Mouse (Mus musculus) forebrain, embryonic 13.5 days (tissue): ENCODE measurements around the gene Ltc4s. TPM values are rescaled to one million over a fixed set of nuclear protein-coding genes. Genes with fewer than 3 reads are reported as not detected.

Experiments
- ATAC-seq: fragments of 200-750 bp; cut with Nextera tagmentation; 2 replicates; pipeline ENCODE4 v1.8.0; 2017
- H3K27ac ChIP-seq: fragments of 300-500 bp; sonication (generic); 2 replicates; pipeline ENCODE4 v1.5.1; 2015; ENCODE audit warnings: inconsistent platforms, mild to moderate bottlenecking, moderate library complexity
- H3K27me3 ChIP-seq: fragments of 300-500 bp; sonication (generic); 2 replicates; pipeline ENCODE4 v1.6.1; 2015; ENCODE audit warnings: mild to moderate bottlenecking, inconsistent platforms
- H3K36me3 ChIP-seq: fragments of 300-500 bp; sonication (generic); 2 replicates; pipeline ENCODE4 v1.6.1; 2015; ENCODE audit warnings: mild to moderate bottlenecking, inconsistent platforms; ENCODE audit not compliant: poor library complexity, severe bottlenecking
- H3K4me1 ChIP-seq: fragments of 300-500 bp; sonication (generic); 2 replicates; pipeline ENCODE4 v1.6.1; 2015; ENCODE audit warnings: inconsistent platforms
- H3K4me2 ChIP-seq: fragments of 300-500 bp; sonication (generic); 2 replicates; pipeline ENCODE4 v1.6.1; 2015; ENCODE audit warnings: inconsistent platforms, mild to moderate bottlenecking, moderate library complexity
- H3K4me3 ChIP-seq: fragments of 300-500 bp; sonication (generic); 2 replicates; pipeline ENCODE4 v1.5.1; 2015; ENCODE audit warnings: mild to moderate bottlenecking, inconsistent platforms
- H3K9ac ChIP-seq: fragments of 300-500 bp; sonication (generic); 2 replicates; pipeline ENCODE4 v1.6.1; 2015; ENCODE audit warnings: mild to moderate bottlenecking, inconsistent platforms
- H3K9me3 ChIP-seq: fragments of 300-500 bp; sonication (generic); replicated peaks from 2 replicates; pipeline ENCODE4 v1.6.1; 2016; ENCODE audit warnings: inconsistent platforms
- WGBS: fragments of 180-500 bp; shearing (Covaris S2); methylation state at CpG from one replicate; pipeline ENCODE4 v1.1.7; 2015; 5-methylcytosine and 5-hydroxymethylcytosine counted together
- polyA plus RNA-seq: library from polyadenylated mRNA; unstranded; fragments of >200 nt; fragmentation: Nextera tagmentation; extraction: Ambion mirVana; gene quantifications from 2 replicates; pipeline ENCODE4 v1.2.1, GENCODE M21; 2015

Gene Ltc4s
- polyA plus RNA-seq, 1 experiment from 2014 or later = 1.1 TPM

DNA sequence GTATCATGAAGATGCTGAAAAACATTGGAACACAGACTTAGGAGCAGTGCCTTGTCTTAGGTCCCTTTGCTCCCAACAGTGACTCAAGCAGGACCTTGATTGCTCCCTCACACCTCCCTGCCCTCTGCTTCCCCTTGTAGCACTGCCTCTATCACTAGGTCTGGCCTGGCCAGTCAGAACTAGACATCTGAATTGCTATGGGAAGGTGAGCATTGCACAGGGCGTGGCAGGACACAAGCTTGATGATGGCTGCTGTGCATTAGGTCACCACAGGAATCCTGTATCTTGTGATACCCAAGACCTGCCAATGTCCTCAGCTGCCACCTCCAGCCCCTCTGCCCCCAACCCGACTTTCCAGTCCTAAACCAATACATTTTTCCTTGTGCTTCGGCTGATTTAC lies 28.6 kb upstream of the Ltc4s start:
- no peaks in the 10 kb centered on the region for H3K9me3 ChIP-seq
- WGBS = 92% methylated on average over 3 of the region's 3 CpGs

DNA sequence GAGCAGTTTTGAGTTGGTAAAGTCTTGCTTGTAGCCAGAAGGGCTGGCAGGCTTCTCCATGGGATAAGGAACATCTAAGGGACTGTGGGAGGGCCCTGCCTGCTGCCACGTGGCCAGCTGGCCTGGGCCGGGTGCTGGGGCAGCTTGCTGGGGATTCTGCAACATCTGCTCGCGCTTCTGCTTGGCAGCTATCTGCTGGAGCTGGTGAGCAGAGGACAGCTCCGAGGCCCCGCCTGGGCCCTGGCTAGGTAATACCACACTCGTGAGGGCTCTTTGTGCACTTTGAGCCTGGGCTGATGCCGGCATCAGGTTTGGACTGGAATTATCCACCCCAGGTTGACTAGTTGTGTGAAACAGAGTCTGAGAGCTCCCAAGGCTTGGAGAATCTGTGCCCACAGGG lies 27.5 kb upstream of the Ltc4s start:
- no peak for ATAC-seq
- no peaks in the 10 kb centered on the region for H3K4me1 ChIP-seq
- no peaks in the 10 kb centered on the region for H3K9me3 ChIP-seq
- WGBS = 90% methylated on average over 8 of the region's 8 CpGs
- H3K27me3 ChIP-seq = no peaks in the 10 kb centered on the region
- H3K4me2 ChIP-seq = no peak overlapping the region
- peaks cover 65% of the 10 kb centered on the region for H3K36me3 ChIP-seq
- H3K27ac ChIP-seq = no peak overlapping the region
- no peak overlapping the region for H3K9ac ChIP-seq
- H3K4me3 ChIP-seq = no peak overlapping the region

More for the DNA sequence above, 28.6 kb upstream of the Ltc4s start:
- no peaks in the 10 kb centered on the region for H3K4me1 ChIP-seq
- no peaks in the 10 kb centered on the region for H3K27me3 ChIP-seq
- no peak for ATAC-seq
- H3K4me3 ChIP-seq = no peak overlapping the region
- no peak overlapping the region for H3K9ac ChIP-seq
- no peak overlapping the region for H3K27ac ChIP-seq
- H3K36me3 ChIP-seq = peaks cover 54% of the 10 kb centered on the region
- no peak overlapping the region for H3K4me2 ChIP-seq

DNA sequence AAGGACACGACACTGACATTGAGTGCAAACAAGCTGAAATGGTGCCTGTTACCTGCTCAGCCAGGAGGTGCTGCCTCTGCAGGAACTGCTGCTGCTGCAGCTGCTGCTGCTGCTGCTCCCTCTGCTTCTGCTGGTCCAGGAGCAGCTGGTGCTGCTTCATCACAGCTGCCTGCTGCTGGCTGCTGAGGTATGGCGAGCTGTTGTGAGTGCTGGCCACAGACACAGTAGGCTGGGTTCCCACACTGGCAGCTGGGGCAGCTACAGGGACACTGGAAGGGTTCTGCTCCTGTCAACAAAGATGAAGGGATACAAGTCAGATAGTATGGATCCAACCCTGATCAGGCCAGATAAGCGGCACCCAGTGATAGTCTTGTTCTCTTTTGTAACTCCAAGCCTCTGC lies 24.8 kb upstream of the Ltc4s start:
- Histone ChIP-seq H3K4me3 (no peak overlapping the region), H3K9me3 (no peaks in the 10 kb centered on the region), H3K4me2 (no peak overlapping the region), H3K9ac (no peak overlapping the region), H3K27me3 (no peaks in the 10 kb centered on the region), H3K4me1 (no peaks in the 10 kb centered on the region), H3K36me3 (peaks cover 92% of the 10 kb centered on the region), H3K27ac (no peak overlapping the region)
- ATAC-seq = no peak
- WGBS = 95% methylated on average over 3 of the region's 3 CpGs

DNA sequence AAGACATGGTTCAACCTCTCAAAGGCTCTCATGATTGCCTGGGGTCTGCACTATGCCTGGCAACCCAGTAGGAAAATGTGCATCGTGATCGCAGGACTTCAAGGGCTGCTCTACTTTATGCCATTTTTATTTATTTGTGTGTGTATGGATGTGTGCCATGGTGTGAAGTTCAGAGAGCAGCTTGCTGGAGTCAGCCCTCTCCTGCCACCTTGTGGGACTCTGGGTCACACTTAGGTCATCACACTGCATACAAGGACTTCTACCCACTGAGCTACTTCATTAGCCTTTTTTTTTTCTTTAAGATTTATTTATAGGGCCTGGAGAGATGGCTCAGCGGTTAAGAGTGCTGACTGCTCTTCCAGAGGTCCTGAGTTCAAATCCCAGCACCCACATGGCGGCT lies 23.6 kb upstream of the Ltc4s start:
- Histone ChIP-seq H3K4me3 (no peak overlapping the region), H3K9ac (no peak overlapping the region), H3K9me3 (no peaks in the 10 kb centered on the region), H3K27me3 (no peaks in the 10 kb centered on the region), H3K4me1 (no peaks in the 10 kb centered on the region), H3K4me2 (no peak overlapping the region), H3K36me3 (peaks cover 98% of the 10 kb centered on the region), H3K27ac (no peak overlapping the region)
- ATAC-seq = no peak
- 92% methylated on average over 4 of the region's 4 CpGs for WGBS

DNA sequence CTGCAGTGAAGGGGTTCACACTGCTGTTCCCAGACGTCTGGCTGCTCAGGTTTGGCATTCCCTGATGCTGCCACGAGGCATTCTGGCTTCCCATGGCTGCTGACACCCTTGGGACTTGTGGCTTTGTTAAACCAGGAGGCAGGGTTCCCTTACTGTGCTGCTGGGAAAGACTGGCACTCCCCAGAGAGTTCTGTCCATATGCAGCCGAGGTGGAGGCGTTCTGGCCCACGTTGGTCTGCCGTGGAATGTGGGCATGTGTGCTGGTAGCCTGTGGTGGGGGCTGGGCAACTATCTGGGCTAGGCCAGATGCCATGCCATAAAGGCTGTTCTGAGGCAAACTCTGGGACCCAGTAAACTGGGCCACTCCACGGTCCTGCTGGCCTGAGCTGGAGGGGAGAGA lies 19.9 kb upstream of the Ltc4s start:
- Histone ChIP-seq H3K4me1 (no peaks in the 10 kb centered on the region), H3K27me3 (no peaks in the 10 kb centered on the region), H3K27ac (no peak overlapping the region), H3K36me3 (peaks cover 75% of the 10 kb centered on the region), H3K4me3 (no peak overlapping the region), H3K9ac (no peak overlapping the region), H3K9me3 (no peaks in the 10 kb centered on the region), H3K4me2 (no peak overlapping the region)
- no peak for ATAC-seq
- WGBS = 86% methylated on average over 7 of the region's 7 CpGs

DNA sequence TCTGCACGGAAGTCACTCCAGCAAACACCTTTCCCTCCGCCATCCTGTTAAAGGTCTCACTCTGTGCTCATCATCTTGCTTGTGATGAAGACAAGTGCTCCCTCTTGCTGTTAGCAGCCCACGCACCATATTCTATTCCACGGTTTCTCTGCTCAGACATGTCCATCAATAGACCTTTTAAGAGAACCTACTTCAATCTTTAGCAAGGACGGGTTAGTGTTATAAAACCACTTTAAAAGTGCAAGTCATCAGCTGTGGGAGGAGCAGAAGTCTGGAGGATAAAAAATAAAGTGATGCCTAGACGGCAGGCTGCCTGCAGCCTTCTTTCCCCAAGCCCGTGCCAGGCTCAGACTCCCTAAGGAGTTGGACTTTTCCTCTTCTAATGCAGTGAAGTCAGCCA lies 18.2 kb upstream of the Ltc4s start:
- Histone ChIP-seq H3K4me1 (no peaks in the 10 kb centered on the region), H3K9ac (no peak overlapping the region), H3K4me2 (no peak overlapping the region), H3K36me3 (peaks cover 58% of the 10 kb centered on the region), H3K27me3 (no peaks in the 10 kb centered on the region), H3K4me3 (no peak overlapping the region), H3K27ac (no peak overlapping the region), H3K9me3 (no peaks in the 10 kb centered on the region)
- 89% methylated on average over 7 of the region's 7 CpGs for WGBS
- ATAC-seq = no peak

DNA sequence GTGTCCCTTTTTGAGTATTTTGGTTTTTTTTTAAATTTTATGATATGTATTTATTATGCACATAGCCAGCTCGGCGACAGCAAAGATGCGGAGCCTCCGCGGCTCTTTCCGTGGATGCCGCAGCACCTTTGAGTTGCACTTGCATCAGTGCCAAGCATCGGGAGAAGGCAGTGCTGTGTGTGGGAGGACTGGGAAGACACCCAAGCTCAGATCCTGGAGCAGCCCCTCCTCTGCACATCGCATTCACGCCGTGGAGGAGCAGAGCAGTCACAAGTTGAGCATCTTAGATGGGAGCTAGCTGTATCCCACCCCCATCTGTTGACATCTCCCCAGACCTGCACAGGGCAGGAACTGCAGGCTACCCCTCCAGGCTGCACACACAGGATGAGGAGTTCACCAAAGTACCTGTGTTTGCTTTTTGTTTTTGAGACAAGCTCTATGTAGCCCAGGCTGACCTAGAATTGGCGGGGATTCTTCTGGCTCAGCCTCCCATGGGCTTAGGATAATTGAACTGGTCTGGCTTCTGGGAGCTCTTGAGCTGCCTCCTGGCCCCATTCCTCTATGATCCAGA lies 15.7 kb upstream of the Ltc4s start:
- Histone ChIP-seq H3K4me3 (no peak overlapping the region), H3K4me1 (no peaks in the 10 kb centered on the region), H3K4me2 (no peak overlapping the region), H3K27ac (no peak overlapping the region), H3K36me3 (peaks cover 33% of the 10 kb centered on the region), H3K27me3 (no peaks in the 10 kb centered on the region), H3K9me3 (no peaks in the 10 kb centered on the region), H3K9ac (no peak overlapping the region)
- 78% methylated on average over 12 of the region's 12 CpGs for WGBS
- peak; percentile 23; the same call in 1 of the 2 replicates for ATAC-seq

DNA sequence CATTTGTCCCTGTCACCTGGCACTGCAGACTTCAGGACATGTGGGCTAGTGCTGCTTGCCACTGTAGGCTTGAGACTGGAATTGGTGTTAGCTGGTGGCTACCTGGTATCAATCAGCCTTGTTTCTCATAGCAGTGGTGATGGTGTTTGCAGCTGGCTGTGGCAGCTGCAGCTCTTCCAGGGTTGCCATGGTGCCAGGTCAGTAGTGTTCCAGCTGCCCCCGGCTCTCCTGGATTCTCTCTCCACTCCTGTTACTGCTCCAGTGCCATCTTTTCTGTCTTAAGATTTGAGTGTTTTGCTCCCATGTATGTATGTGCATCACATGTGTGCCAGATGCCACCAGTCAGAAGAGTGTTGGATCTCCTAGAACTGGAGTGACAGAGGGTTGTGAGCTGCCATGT lies 15.0 kb upstream of the Ltc4s start:
- ATAC-seq = 0 out of 2 replicates have a peak, but pooled peaks have one; percentile 43
- no peaks in the 10 kb centered on the region for H3K27me3 ChIP-seq
- H3K36me3 ChIP-seq = peaks cover 26% of the 10 kb centered on the region
- H3K4me3 ChIP-seq = no peak overlapping the region
- no peak overlapping the region for H3K4me2 ChIP-seq
- H3K27ac ChIP-seq = no peak overlapping the region
- no peaks in the 10 kb centered on the region for H3K4me1 ChIP-seq
- WGBS = 80% methylated on average over 1 of the region's 1 CpGs
- no peaks in the 10 kb centered on the region for H3K9me3 ChIP-seq
- no peak overlapping the region for H3K9ac ChIP-seq

DNA sequence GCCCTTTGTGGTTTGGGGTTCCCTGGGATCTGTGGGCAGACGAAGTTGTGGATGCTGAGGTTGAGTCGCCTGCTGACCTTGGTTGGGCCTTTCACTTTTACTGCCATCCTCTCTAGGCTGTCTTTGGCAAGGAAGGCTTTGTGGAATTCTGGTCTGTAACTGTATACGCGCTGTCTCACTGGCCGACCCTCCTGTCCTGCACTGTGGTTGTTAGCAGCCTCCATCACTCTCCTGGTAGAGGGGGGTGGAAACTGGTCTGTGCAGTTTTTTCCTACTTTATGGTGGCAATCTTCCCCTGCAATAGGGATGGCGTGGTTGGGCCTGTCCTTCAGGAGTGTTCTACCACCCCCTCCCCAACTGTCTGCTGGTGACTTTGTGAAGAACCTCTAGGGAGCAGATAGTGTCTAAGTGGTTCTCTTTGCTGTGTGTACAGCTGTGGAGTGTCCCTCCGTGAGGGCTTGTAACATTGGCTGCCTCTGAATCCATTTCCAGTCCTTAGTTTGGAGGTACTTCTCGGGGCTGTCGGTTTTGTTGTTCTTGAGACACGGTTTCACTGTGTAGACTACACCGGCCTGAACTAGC lies 14.4 kb upstream of the Ltc4s start:
- Histone ChIP-seq H3K9me3 (no peaks in the 10 kb centered on the region), H3K4me3 (no peak overlapping the region), H3K27ac (no peak overlapping the region), H3K27me3 (no peaks in the 10 kb centered on the region), H3K36me3 (peaks cover 20% of the 10 kb centered on the region), H3K4me2 (no peak overlapping the region), H3K4me1 (no peaks in the 10 kb centered on the region), H3K9ac (no peak overlapping the region)
- WGBS = 84% methylated on average over 11 of the region's 11 CpGs
- ATAC-seq = no peak

DNA sequence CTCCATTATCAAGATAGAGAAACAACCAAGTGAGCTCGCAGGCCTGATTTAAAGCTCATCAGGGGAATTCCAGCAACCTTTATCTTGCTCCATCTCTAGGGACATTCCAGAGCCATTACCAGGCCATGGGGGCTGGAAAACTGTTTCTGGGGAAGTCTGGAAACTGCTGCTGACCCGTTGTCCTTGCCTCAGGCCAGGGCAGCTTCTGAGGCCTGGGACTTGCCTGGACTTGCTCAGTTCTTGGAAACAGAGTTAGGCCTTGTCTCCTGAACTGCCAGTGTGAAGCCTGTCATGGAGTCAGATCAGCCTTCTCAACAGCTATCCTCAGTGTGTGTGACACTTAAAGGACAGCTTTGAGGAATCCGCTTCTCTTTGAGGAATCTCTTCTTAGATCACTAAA lies 13.8 kb upstream of the Ltc4s start:
- Histone ChIP-seq H3K27ac (no peak overlapping the region), H3K4me1 (no peaks in the 10 kb centered on the region), H3K9ac (no peak overlapping the region), H3K27me3 (no peaks in the 10 kb centered on the region), H3K4me2 (no peak overlapping the region), H3K36me3 (peaks cover 14% of the 10 kb centered on the region), H3K9me3 (no peaks in the 10 kb centered on the region), H3K4me3 (no peak overlapping the region)
- 82% methylated on average over 3 of the region's 3 CpGs for WGBS
- ATAC-seq = no peak

DNA sequence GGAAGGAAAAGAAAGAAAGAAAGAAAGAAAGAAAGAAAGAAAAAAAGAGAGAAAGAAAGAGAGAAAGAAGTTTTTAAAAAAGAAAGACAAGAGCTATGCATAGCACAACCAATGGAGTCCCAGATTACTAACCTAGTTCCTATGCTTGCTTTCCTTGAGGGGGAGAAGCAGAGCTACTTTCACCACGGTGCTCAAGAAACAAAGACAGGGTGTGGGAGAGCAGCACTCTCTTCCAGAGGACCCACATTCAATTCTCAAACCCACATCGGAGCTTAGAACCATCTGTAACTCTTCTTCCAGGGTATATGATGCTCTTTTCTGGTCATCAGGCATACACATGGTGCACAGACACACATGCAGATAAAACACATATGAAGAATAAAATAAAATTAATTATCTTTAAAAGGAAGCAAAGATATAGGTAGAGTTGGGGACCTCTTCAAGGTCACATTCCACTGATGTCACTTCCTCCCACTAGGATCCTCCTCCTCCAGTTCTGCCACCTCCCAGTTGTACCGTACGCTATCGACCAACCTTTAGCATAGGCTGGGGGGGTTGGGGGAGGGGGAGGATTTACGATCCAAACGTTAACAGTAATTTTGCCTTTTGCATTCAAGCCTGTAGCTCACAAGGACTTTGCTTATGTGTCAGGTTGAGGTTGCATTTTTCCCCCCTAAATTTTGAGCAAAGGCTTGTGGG lies 10.2 kb upstream of the Ltc4s start:
- no peak overlapping the region for H3K9ac ChIP-seq
- H3K4me3 ChIP-seq = no peak overlapping the region
- no peaks in the 10 kb centered on the region for H3K36me3 ChIP-seq
- H3K4me1 ChIP-seq = no peaks in the 10 kb centered on the region
- ATAC-seq = no peak
- no peak overlapping the region for H3K4me2 ChIP-seq
- H3K9me3 ChIP-seq = no peaks in the 10 kb centered on the region
- no peaks in the 10 kb centered on the region for H3K27me3 ChIP-seq
- WGBS = 80% methylated on average over 7 of the region's 7 CpGs
- H3K27ac ChIP-seq = no peak overlapping the region

DNA sequence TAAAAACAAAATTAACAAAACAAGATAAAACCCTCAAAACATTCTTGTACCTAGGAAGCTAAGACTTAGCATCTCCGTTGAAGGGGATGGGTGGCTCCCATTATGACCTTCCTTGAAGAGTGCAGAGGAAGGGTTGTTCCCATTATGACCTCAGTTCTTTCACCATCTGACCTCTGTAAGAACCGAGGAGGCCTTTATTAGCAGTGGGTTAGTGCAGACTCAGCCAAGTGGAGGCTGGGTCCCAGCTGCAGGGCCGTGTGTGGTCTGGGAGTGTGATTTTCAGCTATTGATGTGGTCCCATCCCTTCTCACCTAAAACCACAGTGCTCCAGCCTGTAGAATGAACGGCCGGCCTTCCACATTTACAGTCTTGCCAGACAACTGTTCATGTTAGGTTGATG lies 6.9 kb upstream of the Ltc4s start:
- H3K27me3 ChIP-seq = no peaks in the 10 kb centered on the region
- H3K4me3 ChIP-seq = no peak overlapping the region
- H3K9me3 ChIP-seq = no peaks in the 10 kb centered on the region
- WGBS = 83% methylated on average over 5 of the region's 5 CpGs
- H3K4me2 ChIP-seq = no peak overlapping the region
- H3K36me3 ChIP-seq = no peaks in the 10 kb centered on the region
- H3K27ac ChIP-seq = no peak overlapping the region
- ATAC-seq = no peak
- H3K9ac ChIP-seq = no peak overlapping the region
- H3K4me1 ChIP-seq = no peaks in the 10 kb centered on the region

DNA sequence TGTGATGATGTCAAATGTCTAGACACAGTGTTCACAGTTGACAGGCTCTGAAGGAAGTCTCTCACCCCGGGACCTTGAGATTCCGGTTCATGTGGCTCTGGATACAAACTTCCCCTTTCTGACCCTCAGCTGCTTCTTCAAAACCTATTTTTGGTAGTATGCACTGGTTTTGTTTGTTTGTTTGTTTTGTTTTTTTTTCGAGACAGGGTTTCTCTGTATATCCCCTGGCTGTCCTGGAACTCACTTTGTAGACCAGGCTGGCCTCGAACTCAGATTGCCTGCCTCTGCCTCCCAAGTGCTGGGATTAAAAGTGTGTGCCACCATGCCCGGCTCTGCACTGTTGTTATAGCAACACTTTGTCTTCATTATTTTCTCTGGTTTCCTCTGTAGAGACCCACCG lies 5.5 kb upstream of the Ltc4s start:
- ATAC-seq = no peak
- WGBS = 88% methylated on average over 6 of the region's 6 CpGs
- H3K9me3 ChIP-seq = no peaks in the 10 kb centered on the region
- H3K27me3 ChIP-seq = no peaks in the 10 kb centered on the region
- no peak overlapping the region for H3K4me2 ChIP-seq
- H3K4me3 ChIP-seq = no peak overlapping the region
- H3K27ac ChIP-seq = no peak overlapping the region
- H3K36me3 ChIP-seq = no peaks in the 10 kb centered on the region
- no peak overlapping the region for H3K9ac ChIP-seq
- no peaks in the 10 kb centered on the region for H3K4me1 ChIP-seq
